Mouse (Mus musculus): ENCODE data around the gene Cst7. TPM values are rescaled to one million over a fixed set of nuclear protein-coding genes. Genes with fewer than 3 reads are reported as not detected.

The Cst7 gene
- total RNA-seq (2023): 11.9 and 13.8 TPM in 2 replicates

DNA sequence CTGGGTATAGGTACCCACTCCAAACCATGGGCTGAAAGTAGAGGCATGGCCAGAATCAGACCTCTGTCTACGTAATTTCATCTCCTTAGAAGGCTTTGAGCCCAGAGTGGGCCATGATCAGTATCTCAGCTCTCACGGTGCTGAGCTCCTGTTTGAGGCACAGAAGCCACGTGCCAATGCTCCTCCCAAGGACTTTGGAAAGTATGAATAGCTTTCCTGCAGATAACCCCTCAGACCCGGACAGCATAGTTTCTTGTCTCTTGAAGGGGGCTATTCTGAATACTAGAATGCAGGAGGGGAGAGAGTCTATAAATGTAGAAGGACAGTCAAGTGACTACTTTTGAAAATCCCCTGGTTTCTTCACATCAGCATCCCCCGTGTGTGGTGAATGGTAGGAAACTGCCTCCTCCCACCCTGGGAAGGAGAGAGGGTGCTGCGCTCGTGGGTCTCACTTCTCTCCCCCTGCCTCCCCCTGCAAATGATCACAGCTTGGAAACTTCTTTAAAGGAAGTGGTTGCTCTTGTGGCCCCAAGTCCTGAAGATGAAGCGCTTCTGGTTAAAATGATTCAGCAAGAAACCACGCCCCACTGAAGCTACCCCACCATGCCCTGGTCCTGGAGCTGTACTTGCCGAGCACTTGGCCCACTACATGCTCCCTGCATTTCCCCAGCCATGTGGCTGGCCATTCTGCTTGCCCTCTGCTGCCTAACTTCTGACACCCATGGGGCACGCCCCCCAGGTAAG is at the start of gene Cst7:
TSS of gene Cst7 (plus strand) at position 569 of the 744 bp plus-strand sequence.

DNA sequence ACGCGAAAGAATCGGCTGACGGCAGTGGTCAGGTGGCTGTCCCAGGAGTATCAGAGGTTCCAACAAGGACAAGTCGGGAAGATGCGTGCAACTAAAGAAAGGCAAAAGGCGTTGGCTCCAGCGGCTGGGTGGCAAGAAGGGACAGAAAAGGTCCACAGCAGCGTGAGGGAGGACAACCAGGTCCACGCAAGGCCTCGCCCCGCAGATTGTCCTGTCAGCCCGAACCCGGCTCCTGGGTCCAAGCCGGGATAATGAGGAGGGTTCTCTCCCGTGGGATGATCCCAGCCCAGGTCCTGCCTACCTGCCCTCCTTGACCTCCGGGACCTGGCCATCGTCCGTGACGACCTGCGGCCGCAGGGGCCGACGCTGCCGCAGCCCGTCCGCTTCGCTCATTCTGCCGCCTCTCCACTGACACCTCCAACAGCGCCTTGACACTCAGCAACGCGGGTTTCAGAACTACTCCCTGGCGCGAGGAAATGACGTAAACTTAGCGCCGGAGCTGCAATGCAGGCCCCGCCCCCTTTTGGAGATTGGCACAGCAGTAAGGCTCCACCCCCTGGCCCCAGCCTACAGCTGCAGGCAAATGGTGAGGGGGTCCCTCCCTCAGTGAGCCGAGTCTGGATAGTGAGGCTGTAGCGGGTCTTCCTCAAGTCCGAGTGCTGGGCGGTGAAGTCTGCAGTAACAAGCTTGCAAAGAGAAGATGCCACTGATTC is 38.0 kb downstream of the Cst7 start, which contains the start of gene Apmap:
TSS of gene Apmap (minus strand) at position 481 of the 713 bp plus-strand sequence.

Other genes starting within 250 kb of the Cst7 start
- gene Gm10130, start 246.7 kb upstream of the Cst7 start, total RNA-seq (2023): not detected in 2 replicates
- gene 3300002I08Rik, start 207.7 kb upstream of the Cst7 start, total RNA-seq (2023): 0.66 TPM in 1 of 2 replicates, not detected in the other
- gene Zfp442, start 118.9 kb upstream of the Cst7 start, total RNA-seq (2023): 0.36 and 0.47 TPM in 2 replicates
- not detected in 2 replicates for gene Zfp345, start 85.3 kb upstream of the Cst7 start, total RNA-seq (2023)
- gene Apmap, start 38.2 kb downstream of the Cst7 start, total RNA-seq (2023): 41.8 and 55.5 TPM in 2 replicates
- gene Acss1, start 98.1 kb downstream of the Cst7 start, total RNA-seq (2023): 2.9 and 3.4 TPM in 2 replicates
- not detected in 2 replicates for gene Vsx1, start 118.9 kb downstream of the Cst7 start, total RNA-seq (2023)
- 3.7 and 4.8 TPM in 2 replicates for gene Entpd6, start 178.6 kb downstream of the Cst7 start, total RNA-seq (2023)
- gene Pygb, start 216.3 kb downstream of the Cst7 start, total RNA-seq (2023): 15.7 and 17.9 TPM in 2 replicates